Mouse (Mus musculus): ENCODE measurements around the gene Zdhhc20.

GRCm38 (mm10) chr14:57852961-57853360 lies 37.1 kb downstream of the Zdhhc20 start:
- TF ChIP-seq CTCF (IDR thresholded peaks at IDR 0.05) (no peak), EP300 (IDR thresholded peaks at IDR 0.05; ENCODE audit: insufficient read depth, low read depth, low read length) (no peak), POLR2A (IDR thresholded peaks at IDR 0.05; ENCODE audit: insufficient read depth, low read depth, low read length) (no peak)

Measured in heart, adult 2 months (tissue).